Comparison of ENCODE assay signal across 20 mouse cellular contexts in the genomic region with DNA sequence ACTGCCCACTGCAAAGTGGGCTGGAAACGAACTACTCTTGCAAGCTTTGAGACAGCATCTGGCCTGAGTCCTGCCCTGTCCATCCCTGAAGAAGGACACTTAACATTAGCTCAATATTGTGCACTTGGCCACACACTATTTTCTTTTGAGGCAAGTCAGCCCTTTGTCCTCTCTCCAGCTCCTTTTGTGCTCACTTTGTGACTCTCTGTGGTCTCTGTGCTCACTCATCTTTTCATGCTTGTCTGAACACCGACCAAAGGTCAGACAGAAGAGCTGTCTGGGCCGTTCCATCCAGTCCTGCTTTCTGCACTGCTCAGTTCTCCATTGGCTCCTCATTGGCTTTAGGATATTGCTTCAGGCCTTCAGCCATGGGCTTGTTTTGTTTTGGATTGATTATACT.
DNase-seq lines count a peak whose midpoint lies in the region; ATAC-seq and TF ChIP-seq lines count a peak whose summit lies in the region.
"Had no signal": no experiment of that assay in that cellular context is flagged by ENCODE, and none has a peak within 500 bp of the region (broad histone marks: within the 10 kb centered on the region; RNA-seq: fewer than 3 reads in every experiment).

No protein-coding gene starts in this region.

- H3K9ac ChIP-seq in hindbrain, embryonic 11.5 days (ENCODE audit: low read depth, low read length), result no peak overlapping the region
- no peak overlapping the region for H3K9ac ChIP-seq in hindbrain, embryonic 14.5 days
- H3K9ac ChIP-seq in hindbrain, postnatal 0 days (replicated peaks; ENCODE audit: low read length), result no peak overlapping the region
- H3K9ac ChIP-seq: forebrain, embryonic 13.5 days; limb, embryonic 15.5 days had no signal

- H3K4me2 ChIP-seq in hindbrain, embryonic 11.5 days (replicated peaks; ENCODE audit: low read depth, low read length), result no peak overlapping the region
- no peak overlapping the region for H3K4me2 ChIP-seq in hindbrain, embryonic 14.5 days (replicated peaks)
- no peak overlapping the region for H3K4me2 ChIP-seq in hindbrain, postnatal 0 days (ENCODE audit: low read depth, low read length)
- H3K4me2 ChIP-seq: forebrain, embryonic 13.5 days; limb, embryonic 15.5 days had no signal

- H3K9me3 ChIP-seq in hindbrain, embryonic 11.5 days (ENCODE audit: control insufficient read depth, low read length), result no peaks in the 10 kb centered on the region
- H3K9me3 ChIP-seq in hindbrain, embryonic 14.5 days (ENCODE audit: control insufficient read depth, low read length), result no peaks in the 10 kb centered on the region
- H3K9me3 ChIP-seq in hindbrain, postnatal 0 days (ENCODE audit: low read length), result no peaks in the 10 kb centered on the region
- H3K9me3 ChIP-seq: forebrain, embryonic 13.5 days; limb, embryonic 15.5 days had no signal

- 16% methylated on average over 3 of the region's 3 CpGs for WGBS in hindbrain, embryonic 11.5 days
- WGBS in hindbrain, embryonic 14.5 days, result 10% methylated on average over 3 of the region's 3 CpGs
- WGBS in hindbrain, postnatal 0 days, result 22% methylated on average over 3 of the region's 3 CpGs

- H3K27me3 ChIP-seq in hindbrain, embryonic 11.5 days (ENCODE audit: control insufficient read depth, insufficient read depth, low read length), result no peaks in the 10 kb centered on the region
- H3K27me3 ChIP-seq in hindbrain, embryonic 14.5 days (ENCODE audit: control insufficient read depth, insufficient read depth, low read length), result no peaks in the 10 kb centered on the region
- no peaks in the 10 kb centered on the region for H3K27me3 ChIP-seq in hindbrain, postnatal 0 days (ENCODE audit: insufficient read depth, low read length)
- H3K27me3 ChIP-seq: CH12.LX; forebrain, embryonic 13.5 days; limb, embryonic 15.5 days; megakaryocyte, embryonic 14.5 days had no signal

- H3K36me3 ChIP-seq in hindbrain, embryonic 11.5 days (ENCODE audit: control insufficient read depth, insufficient read depth, low read length), result no peaks in the 10 kb centered on the region
- no peaks in the 10 kb centered on the region for H3K36me3 ChIP-seq in hindbrain, embryonic 14.5 days (replicated peaks; ENCODE audit: control insufficient read depth, insufficient read depth)
- no peaks in the 10 kb centered on the region for H3K36me3 ChIP-seq in hindbrain, postnatal 0 days (ENCODE audit: insufficient read depth, low read length)
- H3K36me3 ChIP-seq: limb, embryonic 15.5 days had no signal

- H3K27ac ChIP-seq in hindbrain, embryonic 11.5 days (ENCODE audit: low read depth, low read length), result no peak overlapping the region; the same call in 1 of the 2 replicates
- H3K27ac ChIP-seq in hindbrain, embryonic 14.5 days, result no peak overlapping the region
- H3K27ac ChIP-seq in hindbrain, postnatal 0 days, result no peak overlapping the region
- H3K27ac ChIP-seq: forebrain, embryonic 13.5 days; limb, embryonic 15.5 days had no signal

- TF ChIP-seq CTCF in hindbrain, postnatal 0 days (IDR thresholded peaks at IDR 0.05; ENCODE audit: low read depth), result no peak

- no peak overlapping the region for H3K4me3 ChIP-seq in hindbrain, embryonic 11.5 days (ENCODE audit: low read depth, low read length)
- H3K4me3 ChIP-seq in hindbrain, embryonic 14.5 days (replicated peaks; ENCODE audit: low read length), result no peak overlapping the region
- H3K4me3 ChIP-seq in hindbrain, postnatal 0 days (ENCODE audit: low read length), result no peak overlapping the region
- H3K4me3 ChIP-seq: forebrain, embryonic 13.5 days; limb, embryonic 15.5 days; megakaryocyte, embryonic 14.5 days; myocyte had no signal

- peak; percentile 45; the same call in 1 of the 2 replicates for ATAC-seq in hindbrain, embryonic 11.5 days (ENCODE audit: low FRiP score)
- no peak for ATAC-seq in hindbrain, embryonic 14.5 days (ENCODE audit: low FRiP score)
- peak; percentile 82 for ATAC-seq in hindbrain, postnatal 0 days
- ATAC-seq in monocyte, adult 5-6 weeks (replicated peaks; ENCODE audit: insufficient number of reproducible peaks, low FRiP score, low TSS enrichment, poor library complexity, severe bottlenecking), result no peak
- ATAC-seq: forebrain, embryonic 13.5 days had no signal

- peaks cover 2% of the 10 kb centered on the region; the same call in 1 of the 2 replicates for H3K4me1 ChIP-seq in hindbrain, embryonic 11.5 days (replicated peaks; ENCODE audit: control insufficient read depth, insufficient read depth, low read length)
- H3K4me1 ChIP-seq in hindbrain, embryonic 14.5 days (replicated peaks; ENCODE audit: control insufficient read depth, insufficient read depth, low read length), result peaks cover 10% of the 10 kb centered on the region; the same call in 1 of the 2 replicates
- peaks cover 4% of the 10 kb centered on the region; the same call in 1 of the 2 replicates for H3K4me1 ChIP-seq in hindbrain, postnatal 0 days (ENCODE audit: insufficient read depth, low read length)
- H3K4me1 ChIP-seq: limb, embryonic 15.5 days; megakaryocyte, embryonic 14.5 days had no signal

- DNase-seq in hindbrain, embryonic 11.5 days (ENCODE audit: low spot score), result peak; percentile 34
- no peak for DNase-seq in hindbrain, embryonic 14.5 days (ENCODE audit: low spot score)
- peak; percentile 84 for DNase-seq in Muller cell, postnatal 12 days (ENCODE audit: inconsistent ontology term)
- DNase-seq in hindbrain, postnatal 0 days (ENCODE audit: low spot score), result peak; percentile 31
- DNase-seq in kidney, postnatal 14 days, result peak; percentile 15
- DNase-seq in urinary bladder, postnatal 14 days (ENCODE audit: low spot score), result no peak
- no peak for DNase-seq in layer of hippocampus, adult 18-20 months (ENCODE audit: low spot score in 2 of 2)
- DNase-seq: adrenal gland, postnatal 10 days; cerebellum, adult 18-20 months; gastrocnemius, postnatal 36 days; heart, postnatal 10 days; lung, postnatal 10 days; spleen, adult 18-20 months; thymus, adult 18-20 months had no signal

Comparison
In these comparisons a context has a peak if more than half of its experiments do, and no peak if none do; other contexts are left out.
1. ATAC-seq: peak in hindbrain, embryonic 11.5 days (single experiment) and hindbrain, postnatal 0 days (single experiment); none in hindbrain, embryonic 14.5 days (single experiment) and monocyte, adult 5-6 weeks (single experiment).
2. DNase-seq: peak in hindbrain, embryonic 11.5 days (single experiment), Muller cell, postnatal 12 days (single experiment), hindbrain, postnatal 0 days (single experiment) and kidney, postnatal 14 days (single experiment); none in hindbrain, embryonic 14.5 days (single experiment), urinary bladder, postnatal 14 days (single experiment) and layer of hippocampus, adult 18-20 months (0 of 2).